Mouse (Mus musculus) intestine, postnatal 0 days (tissue): ENCODE results near the gene Yes1. TPM values are rescaled to one million over a fixed set of nuclear protein-coding genes. Genes with fewer than 3 reads are reported as not detected.
"Not testable (repeated sequence)": the region's sequence is repeated elsewhere in the genome, so short reads cannot be mapped to it uniquely, and the experiment has no call there.

Source experiments
- ATAC-seq: fragments of 200-750 bp; cut with Nextera tagmentation; 2 replicates; pipeline ENCODE4 v1.8.0; 2017; ENCODE audit warnings: mild to moderate bottlenecking, moderate TSS enrichment, moderate library complexity
- H3K27ac ChIP-seq: fragments of 300-500 bp; sonication (generic); 2 replicates; pipeline ENCODE4 v1.5.1; 2014; ENCODE audit warnings: mild to moderate bottlenecking, low read depth, low read length, moderate library complexity
- H3K27me3 ChIP-seq: fragments of 300-500 bp; sonication (generic); replicated peaks from 2 replicates; pipeline ENCODE4 v1.6.1; 2014; ENCODE audit warnings: low read length, mixed read lengths; ENCODE audit not compliant: control insufficient read depth, insufficient read depth
- H3K36me3 ChIP-seq: fragments of 300-500 bp; sonication (generic); 2 replicates; pipeline ENCODE4 v1.6.1; 2014; ENCODE audit warnings: mild to moderate bottlenecking, moderate library complexity; ENCODE audit not compliant: control insufficient read depth, insufficient read depth
- H3K4me1 ChIP-seq: fragments of 300-500 bp; sonication (generic); replicated peaks from 2 replicates; pipeline ENCODE4 v1.6.1; 2014; ENCODE audit warnings: antibody characterized with exemption, low read length, mixed read lengths; ENCODE audit not compliant: control insufficient read depth, insufficient read depth
- H3K4me2 ChIP-seq: fragments of 300-500 bp; sonication (generic); replicated peaks from 2 replicates; pipeline ENCODE4 v1.6.1; 2014; ENCODE audit warnings: low read depth, mild to moderate bottlenecking, moderate library complexity
- H3K4me3 ChIP-seq: fragments of 300-500 bp; sonication (generic); 2 replicates; pipeline ENCODE4 v1.5.1; 2014; ENCODE audit warnings: low read depth, low read length
- H3K9ac ChIP-seq: fragments of 300-500 bp; sonication (generic); 2 replicates; pipeline ENCODE4 v1.6.1; 2014; ENCODE audit warnings: mild to moderate bottlenecking, low read depth, low read length
- H3K9me3 ChIP-seq: fragments of 300-500 bp; sonication (generic); 2 replicates; pipeline ENCODE4 v1.6.1; 2016; ENCODE audit warnings: mixed run types; ENCODE audit not compliant: control insufficient read depth
- CTCF ChIP-seq: sonication (generic); IDR thresholded peaks from 2 replicates; pipeline ENCODE4 v1.5.1; 2016; ENCODE audit warnings: low read depth, mild to moderate bottlenecking, control low read depth, antibody characterized with exemption, moderate library complexity
- WGBS: fragments of 180-500 bp; shearing (Covaris S2); extraction: QIAGEN DNeasy Blood & Tissue Kit; methylation state at CpG from one replicate; pipeline ENCODE4 v1.1.7; 2014; 5-methylcytosine and 5-hydroxymethylcytosine counted together
- polyA plus RNA-seq: library from polyadenylated mRNA; unstranded; fragments of >200 nt; fragmentation: Nextera tagmentation; extraction: Ambion mirVana; gene quantifications from 2 replicates; pipeline ENCODE4 v1.2.1, GENCODE M21; 2015

The Yes1 gene
- polyA plus RNA-seq, 1 experiment from 2014 or later = 16.6 TPM

- TF ChIP-seq CTCF = peak; percentile 83
- peak overlapping the region; percentile 50 for H3K9ac ChIP-seq
- peak overlapping the region; percentile 52 for H3K4me3 ChIP-seq
- no peaks in the 10 kb centered on the region for H3K27me3 ChIP-seq
- WGBS = under 1% methylated on average over 55 of the region's 55 CpGs
- H3K36me3 ChIP-seq = no peaks in the 10 kb centered on the region
- H3K27ac ChIP-seq = peak overlapping the region; percentile 91
- H3K4me1 ChIP-seq = no peaks in the 10 kb centered on the region
- no peaks in the 10 kb centered on the region for H3K9me3 ChIP-seq
- H3K4me2 ChIP-seq = peak overlapping the region; percentile 66
- peak; percentile 97 for ATAC-seq
Observed at GRCm38 (mm10) chr5:32713703-32714467, 102.9 kb downstream of the Yes1 start.

- no peak overlapping the region for H3K27ac ChIP-seq
- H3K4me3 ChIP-seq = no peak overlapping the region
- H3K4me1 ChIP-seq = no peaks in the 10 kb centered on the region
- no peaks in the 10 kb centered on the region for H3K27me3 ChIP-seq
- no peak overlapping the region for H3K9ac ChIP-seq
- no peak for TF ChIP-seq CTCF
- ATAC-seq = no peak
- no peaks in the 10 kb centered on the region for H3K36me3 ChIP-seq
- no peak overlapping the region for H3K4me2 ChIP-seq
- whole genome bisulfite sequencing = 46% methylated on average over 1 of the region's 1 CpGs
- H3K9me3 ChIP-seq = no peaks in the 10 kb centered on the region
Observed at GRCm38 (mm10) chr5:32717726-32718125, 106.8 kb downstream of the Yes1 start.

GRCm38 (mm10) chr5:32718916-32719315 is 107.9 kb downstream of the Yes1 start:
- Histone ChIP-seq H3K9ac (no peak overlapping the region), H3K27me3 (no peaks in the 10 kb centered on the region), H3K4me3 (no peak overlapping the region), H3K9me3 (no peaks in the 10 kb centered on the region), H3K4me2 (no peak overlapping the region), H3K27ac (no peak overlapping the region), H3K36me3 (no peaks in the 10 kb centered on the region), H3K4me1 (no peaks in the 10 kb centered on the region)
- ATAC-seq = no peak
- WGBS = 22% methylated on average over 6 of the region's 6 CpGs
- TF ChIP-seq CTCF = no peak

GRCm38 (mm10) chr5:32720416-32720815 is 109.4 kb downstream of the Yes1 start:
- no peak for TF ChIP-seq CTCF
- Histone ChIP-seq H3K27ac (no peak overlapping the region), H3K4me1 (no peaks in the 10 kb centered on the region), H3K36me3 (no peaks in the 10 kb centered on the region), H3K27me3 (no peaks in the 10 kb centered on the region), H3K4me3 (no peak overlapping the region), H3K4me2 (no peak overlapping the region), H3K9ac (no peak overlapping the region), H3K9me3 (0 out of 2 replicates have a peak, but pooled peaks cover 1% of the 10 kb centered on the region)
- WGBS = 81% methylated on average over 9 of the region's 9 CpGs
- no peak for ATAC-seq

GRCm38 (mm10) chr5:32721316-32721715 is 110.3 kb downstream of the Yes1 start:
- Histone ChIP-seq H3K4me3 (no peak overlapping the region), H3K9ac (no peak overlapping the region), H3K9me3 (0 out of 2 replicates have a peak, but pooled peaks cover 2% of the 10 kb centered on the region), H3K36me3 (no peaks in the 10 kb centered on the region), H3K4me2 (no peak overlapping the region), H3K4me1 (no peaks in the 10 kb centered on the region), H3K27me3 (no peaks in the 10 kb centered on the region), H3K27ac (no peak overlapping the region)
- ATAC-seq = no peak
- 44% methylated on average over 3 of the region's 3 CpGs for WGBS
- TF ChIP-seq CTCF = no peak

- WGBS = 40% methylated on average over 7 of the region's 7 CpGs
- H3K4me2 ChIP-seq = no peak overlapping the region
- H3K9ac ChIP-seq = no peak overlapping the region
- no peaks in the 10 kb centered on the region for H3K27me3 ChIP-seq
- no peaks in the 10 kb centered on the region for H3K4me1 ChIP-seq
- no peaks in the 10 kb centered on the region for H3K36me3 ChIP-seq
- no peak for ATAC-seq
- H3K9me3 ChIP-seq = 0 out of 2 replicates have a peak, but pooled peaks cover 2% of the 10 kb centered on the region
- H3K27ac ChIP-seq = no peak overlapping the region
- no peak for TF ChIP-seq CTCF
- no peak overlapping the region for H3K4me3 ChIP-seq
Observed at GRCm38 (mm10) chr5:32722263-32722662, 111.3 kb downstream of the Yes1 start.

- 66% methylated on average over 8 of the region's 8 CpGs for WGBS
- ATAC-seq, H3K9ac ChIP-seq, H3K9me3 ChIP-seq, H3K4me3 ChIP-seq, H3K4me2 ChIP-seq, H3K4me1 ChIP-seq, H3K36me3 ChIP-seq, H3K27me3 ChIP-seq: not testable (repeated sequence)
- H3K27ac ChIP-seq = peak overlapping the region; percentile 35; the same call in 1 of the 2 replicates
Observed at GRCm38 (mm10) chr5:32722711-32723110, 111.7 kb downstream of the Yes1 start.
